Mouse (Mus musculus): Measurements from ENCODE around the gene Tekt4. TPM values are rescaled to one million over a fixed set of nuclear protein-coding genes. Genes with fewer than 3 reads are reported as not detected.

Gene Tekt4
- polyA plus RNA-seq, 1 experiment from 2014 or later = 0.67 TPM

DNA sequence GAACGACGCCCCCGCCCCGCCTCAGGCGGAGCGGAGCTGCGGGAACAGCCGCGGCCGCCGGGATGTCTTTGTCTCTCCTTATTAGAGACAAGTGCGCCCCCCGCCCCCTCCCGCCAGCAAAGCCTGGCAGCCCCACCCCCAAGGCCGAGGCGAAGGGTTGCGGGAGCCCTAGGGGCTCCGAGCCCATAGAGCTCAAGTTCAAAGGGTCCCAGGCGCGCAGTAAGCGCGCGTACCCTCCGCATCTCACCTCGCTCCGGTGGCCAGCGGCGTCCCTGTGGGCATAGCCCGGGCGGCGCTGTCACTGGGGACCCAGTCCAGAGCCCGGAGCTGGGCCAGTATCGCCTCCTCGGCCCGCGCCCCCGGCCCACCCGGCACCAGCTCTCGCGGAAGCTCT, 21.2 kb upstream of the Tekt4 start:
- H3K4me1 ChIP-seq = peaks cover 54% of the 10 kb centered on the region
- peak overlapping the region; percentile 86 for H3K4me2 ChIP-seq
- ATAC-seq (ENCODE audit: low FRiP score) = peak; percentile 45
- no peaks in the 10 kb centered on the region for H3K36me3 ChIP-seq
- peak overlapping the region; percentile 84 for H3K4me3 ChIP-seq (replicated peaks)
- peak overlapping the region; percentile 84 for H3K27ac ChIP-seq (replicated peaks)
- H3K9ac ChIP-seq (replicated peaks) = peak overlapping the region; percentile 78
- H3K9me3 ChIP-seq (replicated peaks) = no peaks in the 10 kb centered on the region
- peaks cover 3% of the 10 kb centered on the region; the same call in 1 of the 2 replicates for H3K27me3 ChIP-seq (replicated peaks)
- 0% methylated on average over 36 of the region's 40 CpGs for WGBS

DNA sequence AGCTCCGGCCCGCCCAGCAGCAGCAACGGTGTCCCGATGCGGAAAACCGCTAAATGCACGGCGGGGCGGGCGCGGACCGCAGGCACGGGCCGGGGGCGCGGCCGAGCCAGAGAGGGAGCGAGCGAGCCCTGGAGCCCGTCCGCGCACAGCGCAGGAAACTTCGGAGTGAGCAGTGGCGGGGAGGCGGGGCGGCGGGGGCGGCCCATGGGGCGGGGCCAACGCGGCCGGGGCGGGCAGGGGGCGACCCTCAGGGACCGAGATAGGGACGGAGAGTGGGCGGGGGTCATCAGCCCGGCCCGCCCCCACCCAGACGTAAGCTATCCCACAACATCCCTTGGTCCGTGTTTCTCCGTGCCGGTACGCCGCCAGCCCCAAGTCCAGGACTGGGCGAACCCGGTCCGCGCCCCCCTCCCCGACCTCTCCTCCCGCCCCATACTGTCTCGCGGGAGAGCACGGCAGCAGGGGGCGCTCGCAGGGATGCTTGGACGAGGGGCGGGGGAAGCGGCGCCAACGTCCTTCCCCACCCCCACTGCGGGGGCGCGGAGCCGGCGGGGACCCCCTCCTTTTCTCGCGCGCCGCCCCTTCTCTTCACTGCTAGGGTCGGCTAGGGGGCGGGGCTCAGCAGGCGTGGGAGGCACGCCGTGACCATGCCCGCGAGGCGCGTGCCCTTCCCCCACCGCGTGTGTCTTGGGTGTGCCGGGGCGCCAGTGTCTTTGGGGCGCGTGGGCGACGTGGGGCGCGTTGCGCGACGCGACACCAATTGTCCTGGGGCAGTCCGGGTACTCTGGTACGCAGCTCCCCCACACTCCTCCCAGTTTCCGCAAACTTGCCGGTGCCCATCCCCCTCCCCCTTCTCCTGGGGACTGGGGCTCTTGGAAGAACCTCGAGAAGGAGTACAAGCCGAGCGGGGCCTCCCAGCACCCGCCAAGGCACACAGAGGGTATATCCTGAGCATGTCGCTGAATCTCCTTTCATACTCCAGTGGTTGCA, 20.5 kb upstream of the Tekt4 start, which contains the start of gene Cacna1h:
TSS of gene Cacna1h (minus strand) at position 167 of the 990 bp plus-strand sequence.
- Histone ChIP-seq H3K4me1 (peaks cover 54% of the 10 kb centered on the region), H3K9ac (replicated peaks) (peak within 1 kb of the TSS; percentile 78), H3K4me3 (replicated peaks) (peak within 1 kb of the TSS; percentile 84), H3K27me3 (replicated peaks) (peaks cover 3% of the 10 kb centered on the region; the same call in 1 of the 2 replicates), H3K27ac (replicated peaks) (peak within 1 kb of the TSS; percentile 84), H3K9me3 (replicated peaks) (no peaks in the 10 kb centered on the region), H3K4me2 (peak within 1 kb of the TSS; percentile 86), H3K36me3 (no peaks in the 10 kb centered on the region)
- ATAC-seq (ENCODE audit: low FRiP score) = peak; percentile 89
- WGBS = 1% methylated on average over 59 of the region's 103 CpGs

DNA sequence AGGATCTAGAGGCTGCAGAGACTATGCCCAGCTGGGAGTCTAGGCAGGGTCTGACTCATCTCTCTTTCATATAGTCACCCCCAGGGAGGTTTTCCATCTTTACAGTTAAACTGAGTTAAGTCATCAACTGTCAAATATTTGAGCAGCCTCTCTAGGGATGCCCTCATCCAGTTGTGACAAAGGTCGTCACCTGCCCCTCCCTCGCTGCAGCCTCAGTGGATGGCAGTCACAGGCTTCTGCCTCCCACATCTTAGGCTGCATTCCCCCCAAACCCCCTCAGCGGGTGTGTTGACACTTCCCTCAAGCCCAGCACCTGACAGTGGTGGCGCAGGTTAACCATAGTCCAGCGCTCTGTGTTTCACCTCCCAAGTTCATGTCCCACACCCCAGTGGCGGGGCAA, 13.0 kb upstream of the Tekt4 start:
- Histone ChIP-seq H3K27me3 (replicated peaks) (peaks cover 3% of the 10 kb centered on the region; the same call in 1 of the 2 replicates), H3K9ac (replicated peaks) (no peak overlapping the region), H3K27ac (replicated peaks) (no peak overlapping the region), H3K9me3 (replicated peaks) (no peaks in the 10 kb centered on the region), H3K4me3 (replicated peaks) (no peak overlapping the region), H3K36me3 (no peaks in the 10 kb centered on the region), H3K4me1 (peaks cover 3% of the 10 kb centered on the region; the same call in 1 of the 2 replicates), H3K4me2 (no peak overlapping the region)
- WGBS = 86% methylated on average over 6 of the region's 6 CpGs
- no peak for ATAC-seq (ENCODE audit: low FRiP score)

DNA sequence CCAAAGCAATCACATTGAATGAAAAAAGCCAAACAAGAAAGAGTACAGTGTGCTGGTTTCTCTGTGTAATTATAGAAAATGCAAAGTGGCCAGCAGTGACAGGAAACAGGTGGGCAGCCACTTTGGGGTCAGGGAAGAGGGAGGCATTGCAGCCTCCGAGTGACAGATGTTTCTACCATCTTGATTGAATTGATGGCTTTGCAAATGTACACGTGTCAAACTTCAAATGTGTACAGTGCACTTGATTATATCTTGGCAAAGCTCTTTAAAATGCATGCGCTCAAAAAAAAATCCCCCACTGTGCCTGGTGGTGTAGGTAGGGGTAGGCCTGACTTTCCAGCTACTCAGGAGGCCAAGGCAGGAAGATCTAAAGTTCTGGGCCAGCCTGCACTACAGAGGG, 11.5 kb upstream of the Tekt4 start:
- H3K27ac ChIP-seq (replicated peaks) = no peak overlapping the region
- H3K9ac ChIP-seq (replicated peaks) = no peak overlapping the region
- H3K4me3 ChIP-seq (replicated peaks) = no peak overlapping the region
- WGBS = 72% methylated on average over 3 of the region's 3 CpGs
- no peak overlapping the region for H3K4me2 ChIP-seq
- H3K27me3 ChIP-seq (replicated peaks) = peaks cover 3% of the 10 kb centered on the region; the same call in 1 of the 2 replicates
- peaks cover 3% of the 10 kb centered on the region; the same call in 1 of the 2 replicates for H3K4me1 ChIP-seq
- no peak for ATAC-seq (ENCODE audit: low FRiP score)
- H3K36me3 ChIP-seq = no peaks in the 10 kb centered on the region
- H3K9me3 ChIP-seq (replicated peaks) = no peaks in the 10 kb centered on the region

DNA sequence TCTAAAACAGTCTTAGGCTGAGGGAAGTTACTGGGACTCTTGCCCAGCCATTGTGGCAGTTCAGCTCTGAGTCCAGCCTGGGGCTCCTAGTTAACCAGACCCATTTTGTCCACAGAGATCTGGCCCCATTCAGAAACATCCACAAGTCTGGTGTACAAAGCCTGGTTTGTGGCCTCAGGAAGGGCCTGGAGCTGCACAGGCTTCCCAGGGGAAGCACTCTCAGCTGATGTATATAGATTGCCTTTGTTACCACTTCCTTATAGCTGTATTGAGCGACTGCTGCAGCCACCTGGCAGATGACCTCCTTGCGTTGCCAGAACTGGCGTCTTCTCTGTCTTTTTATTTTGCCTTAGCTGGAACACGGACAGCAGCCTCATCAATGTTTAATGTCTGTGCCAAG, 9.3 kb upstream of the Tekt4 start:
- Histone ChIP-seq H3K36me3 (no peaks in the 10 kb centered on the region), H3K9ac (replicated peaks) (no peak overlapping the region), H3K4me1 (peaks cover 3% of the 10 kb centered on the region; the same call in 1 of the 2 replicates), H3K27me3 (replicated peaks) (peaks cover 3% of the 10 kb centered on the region; the same call in 1 of the 2 replicates), H3K9me3 (replicated peaks) (no peaks in the 10 kb centered on the region), H3K4me2 (no peak overlapping the region), H3K4me3 (replicated peaks) (no peak overlapping the region), H3K27ac (replicated peaks) (no peak overlapping the region)
- 25% methylated on average over 4 of the region's 4 CpGs for WGBS
- no peak for ATAC-seq (ENCODE audit: low FRiP score)

DNA sequence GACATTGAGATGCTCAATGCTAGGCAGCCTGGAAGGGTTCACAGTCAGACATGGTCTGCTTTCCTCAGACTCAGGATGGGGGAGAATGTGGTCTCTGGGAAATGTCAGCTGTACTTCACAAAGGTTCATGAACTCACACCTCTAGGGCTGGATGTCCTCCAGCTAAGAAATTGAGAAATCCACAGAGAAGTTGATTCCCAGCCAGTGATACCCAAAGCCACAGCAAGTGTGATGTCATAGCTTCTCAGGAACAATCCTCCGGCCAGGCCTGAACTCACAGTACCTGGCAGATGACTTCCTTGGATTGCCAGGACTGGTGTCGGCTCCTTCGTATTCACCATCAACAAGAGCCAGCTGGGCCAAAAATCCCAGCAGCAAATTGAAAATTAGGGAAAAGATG, 8.6 kb upstream of the Tekt4 start:
- H3K4me1 ChIP-seq = peaks cover 3% of the 10 kb centered on the region; the same call in 1 of the 2 replicates
- 90% methylated on average over 3 of the region's 3 CpGs for WGBS
- H3K27me3 ChIP-seq (replicated peaks) = peaks cover 3% of the 10 kb centered on the region; the same call in 1 of the 2 replicates
- no peak overlapping the region for H3K4me3 ChIP-seq (replicated peaks)
- H3K36me3 ChIP-seq = no peaks in the 10 kb centered on the region
- H3K27ac ChIP-seq (replicated peaks) = no peak overlapping the region
- no peak for ATAC-seq (ENCODE audit: low FRiP score)
- H3K9ac ChIP-seq (replicated peaks) = no peak overlapping the region
- no peak overlapping the region for H3K4me2 ChIP-seq
- no peaks in the 10 kb centered on the region for H3K9me3 ChIP-seq (replicated peaks)

DNA sequence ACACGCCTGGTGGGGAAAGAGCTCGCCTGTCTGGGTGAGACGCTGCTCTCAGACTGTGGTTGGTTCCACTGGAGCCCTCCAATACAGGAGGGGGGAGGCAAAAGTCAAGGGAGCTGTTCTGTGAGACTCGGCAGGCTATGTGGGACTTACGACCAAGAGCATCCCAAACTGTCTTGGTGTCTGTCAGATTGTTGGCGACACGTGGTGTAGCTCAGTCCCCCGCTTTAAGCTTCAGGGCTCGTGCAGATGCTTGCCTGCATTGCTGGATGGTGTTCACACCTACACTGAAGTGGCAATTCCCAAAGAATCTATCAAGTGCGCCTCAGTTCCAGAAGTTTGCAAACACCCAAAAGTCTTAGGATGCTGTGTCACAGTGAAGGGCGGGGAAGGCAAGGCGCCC, 6.5 kb upstream of the Tekt4 start:
- no peak for ATAC-seq (ENCODE audit: low FRiP score)
- H3K4me3 ChIP-seq (replicated peaks) = no peak overlapping the region
- no peak overlapping the region for H3K4me2 ChIP-seq
- no peaks in the 10 kb centered on the region for H3K36me3 ChIP-seq
- no peaks in the 10 kb centered on the region for H3K9me3 ChIP-seq (replicated peaks)
- 81% methylated on average over 12 of the region's 12 CpGs for WGBS
- peaks cover 3% of the 10 kb centered on the region; the same call in 1 of the 2 replicates for H3K27me3 ChIP-seq (replicated peaks)
- H3K27ac ChIP-seq (replicated peaks) = no peak overlapping the region
- no peak overlapping the region for H3K9ac ChIP-seq (replicated peaks)
- peaks cover 3% of the 10 kb centered on the region; the same call in 1 of the 2 replicates for H3K4me1 ChIP-seq

DNA sequence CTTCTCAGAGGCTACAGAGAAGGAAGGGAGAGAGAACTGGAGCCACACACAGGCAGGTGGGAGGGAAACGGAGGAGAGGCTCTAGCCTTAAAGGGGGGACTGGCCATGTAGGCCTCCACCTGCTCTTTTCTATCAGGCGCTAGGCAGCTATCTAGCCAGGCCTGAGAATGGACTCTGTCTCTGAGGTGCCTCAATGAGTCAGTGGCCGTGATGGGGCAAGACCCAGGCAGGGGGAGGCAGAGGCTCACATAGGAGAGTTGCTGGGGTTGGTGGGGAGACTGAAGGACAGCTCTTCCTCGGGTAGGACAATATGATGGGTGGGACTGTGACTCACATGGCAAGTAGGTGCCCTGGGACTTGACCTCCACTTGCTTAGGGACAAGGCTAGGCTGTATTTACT, 4.1 kb upstream of the Tekt4 start:
- Histone ChIP-seq H3K27ac (replicated peaks) (no peak overlapping the region), H3K27me3 (replicated peaks) (no peaks in the 10 kb centered on the region), H3K9ac (replicated peaks) (no peak overlapping the region), H3K4me2 (no peak overlapping the region), H3K36me3 (no peaks in the 10 kb centered on the region), H3K9me3 (replicated peaks) (no peaks in the 10 kb centered on the region), H3K4me1 (no peaks in the 10 kb centered on the region; the same call in 1 of the 2 replicates), H3K4me3 (replicated peaks) (no peak overlapping the region)
- ATAC-seq (ENCODE audit: low FRiP score) = no peak
- WGBS = 72% methylated on average over 4 of the region's 4 CpGs

DNA sequence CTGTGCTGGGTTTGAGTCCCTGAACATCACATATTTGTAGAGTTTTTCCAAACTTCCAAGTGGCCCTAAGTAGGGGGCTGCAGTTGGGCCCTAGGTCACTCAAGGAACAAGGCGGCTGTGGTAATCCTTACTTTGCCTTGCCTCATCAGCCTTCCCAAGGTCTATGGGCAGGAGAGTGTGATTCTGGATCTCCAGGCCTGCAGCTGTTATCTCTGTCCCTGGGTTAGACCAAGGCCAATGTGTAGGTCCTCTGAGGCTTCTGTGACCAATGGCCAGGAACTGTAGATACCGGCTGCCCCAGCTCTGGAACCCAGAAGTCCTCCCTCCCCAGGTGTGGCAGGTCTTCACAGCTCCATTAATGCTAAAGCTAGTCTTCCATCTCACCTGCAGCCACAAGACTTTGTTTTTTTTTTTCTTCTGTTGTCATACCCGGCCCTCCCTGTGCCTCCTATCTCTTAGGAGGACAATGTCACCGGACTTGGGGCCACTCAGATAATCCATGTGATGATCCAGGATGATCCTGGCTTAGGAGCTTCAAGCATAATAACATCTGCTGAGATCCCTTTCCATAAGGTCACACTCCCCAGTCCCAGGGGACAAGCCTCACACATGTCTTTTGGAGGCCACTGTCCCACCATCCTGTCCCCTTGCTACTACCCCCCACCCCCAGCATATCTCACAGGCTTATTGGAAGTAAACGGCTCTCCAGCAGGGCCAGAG, 2.0 kb upstream of the Tekt4 start:
- peaks cover 9% of the 10 kb centered on the region for H3K4me1 ChIP-seq
- 80% methylated on average over 5 of the region's 5 CpGs for WGBS
- H3K9ac ChIP-seq (replicated peaks) = no peak overlapping the region
- H3K4me2 ChIP-seq = no peak overlapping the region
- no peaks in the 10 kb centered on the region for H3K27me3 ChIP-seq (replicated peaks)
- no peaks in the 10 kb centered on the region for H3K9me3 ChIP-seq (replicated peaks)
- H3K36me3 ChIP-seq = no peaks in the 10 kb centered on the region
- H3K4me3 ChIP-seq (replicated peaks) = no peak overlapping the region
- ATAC-seq (ENCODE audit: low FRiP score) = no peak
- H3K27ac ChIP-seq (replicated peaks) = no peak overlapping the region

DNA sequence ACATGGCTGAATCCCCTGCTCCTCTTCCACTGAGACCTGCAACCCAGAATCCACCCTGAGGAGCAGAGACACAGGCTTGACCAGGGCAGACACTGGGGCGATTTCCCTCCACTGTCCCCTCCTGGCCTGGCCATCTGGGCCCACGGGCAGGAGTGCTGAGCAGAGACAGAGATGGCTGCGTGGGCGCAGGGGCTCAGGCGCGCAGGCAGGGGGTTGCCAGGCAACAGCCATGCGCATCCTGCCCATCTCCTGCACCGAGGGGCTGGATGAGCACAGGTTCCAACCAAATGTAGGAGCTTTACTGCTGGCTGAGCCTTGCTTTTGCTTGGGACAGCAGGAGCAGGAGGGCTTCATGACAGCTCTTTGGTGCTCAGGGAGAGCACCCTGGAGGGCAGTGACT, 2.1 kb downstream of the Tekt4 start:
- no peak overlapping the region for H3K4me2 ChIP-seq
- ATAC-seq (ENCODE audit: low FRiP score) = peak; percentile 61; the same call in 1 of the 2 replicates
- no peak overlapping the region for H3K4me3 ChIP-seq (replicated peaks)
- WGBS = 40% methylated on average over 8 of the region's 8 CpGs
- no peaks in the 10 kb centered on the region for H3K36me3 ChIP-seq
- no peaks in the 10 kb centered on the region for H3K27me3 ChIP-seq (replicated peaks)
- H3K27ac ChIP-seq (replicated peaks) = no peak overlapping the region
- H3K9me3 ChIP-seq (replicated peaks) = no peaks in the 10 kb centered on the region
- H3K9ac ChIP-seq (replicated peaks) = no peak overlapping the region
- peaks cover 9% of the 10 kb centered on the region for H3K4me1 ChIP-seq

DNA sequence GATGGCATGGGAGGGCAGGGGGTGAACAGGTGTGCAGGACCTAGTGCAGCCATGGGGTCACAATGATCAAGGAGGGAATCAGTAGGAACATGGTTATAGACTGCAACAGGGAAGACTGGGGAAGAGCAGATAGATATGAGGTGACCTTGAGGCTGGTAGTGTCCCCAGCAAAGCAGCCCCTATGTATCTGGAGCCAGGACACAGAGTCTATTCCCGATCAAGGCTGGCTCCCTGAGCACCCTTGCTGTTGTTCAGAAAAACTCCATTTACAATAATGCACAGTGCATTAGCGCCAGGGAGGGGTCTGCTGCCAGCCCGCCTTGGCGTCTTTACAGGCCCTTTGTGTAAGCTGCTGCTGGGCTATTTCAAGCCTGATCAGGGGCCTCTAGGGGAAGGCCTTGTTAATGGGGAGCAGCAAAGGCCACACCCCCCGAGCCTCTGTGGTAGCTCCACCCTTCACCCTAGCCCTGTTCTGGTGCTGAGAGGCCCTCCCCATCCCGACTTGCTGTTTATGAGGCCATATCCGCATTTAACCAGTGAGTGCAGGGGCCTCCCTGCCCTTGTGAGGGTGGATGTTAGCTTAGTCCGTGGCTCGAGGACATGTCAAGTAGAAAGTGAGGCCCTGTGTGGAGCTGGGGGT, 7.9 kb downstream of the Tekt4 start:
- WGBS = 5% methylated on average over 9 of the region's 9 CpGs

More for the DNA sequence above, 7.9 kb downstream of the Tekt4 start:
- ATAC-seq (ENCODE audit: low FRiP score) = peak; percentile 41; the same call in 1 of the 2 replicates
- Histone ChIP-seq H3K9me3 (replicated peaks) (no peaks in the 10 kb centered on the region), H3K4me2 (no peak overlapping the region), H3K36me3 (no peaks in the 10 kb centered on the region), H3K4me1 (peaks cover 8% of the 10 kb centered on the region), H3K27me3 (replicated peaks) (no peaks in the 10 kb centered on the region; the same call in 1 of the 2 replicates), H3K4me3 (replicated peaks) (no peak overlapping the region), H3K27ac (replicated peaks) (0 out of 2 replicates have a peak overlapping the region, but pooled peaks have one; percentile 28), H3K9ac (replicated peaks) (no peak overlapping the region; the same call in 1 of the 2 replicates)
